Mouse (Mus musculus) forebrain, embryonic 12.5 days (tissue): ENCODE measurements around the gene Adamtsl1. TPM values are rescaled to one million over a fixed set of nuclear protein-coding genes. Genes with fewer than 3 reads are reported as not detected.

ENCODE experiments used
- ATAC-seq: fragments of 200-750 bp; cut with Nextera tagmentation; 2 replicates; pipeline ENCODE4 v1.8.0; 2017; ENCODE audit warnings: moderate TSS enrichment; ENCODE audit not compliant: low FRiP score
- H3K27ac ChIP-seq: fragments of 300-500 bp; sonication (generic); 2 replicates; pipeline ENCODE4 v1.5.1; 2016; ENCODE audit warnings: mild to moderate bottlenecking
- H3K27me3 ChIP-seq: fragments of 300-500 bp; sonication (generic); 2 replicates; pipeline ENCODE4 v1.6.1; 2016; ENCODE audit warnings: mild to moderate bottlenecking
- H3K36me3 ChIP-seq: fragments of 300-500 bp; sonication (generic); replicated peaks from 2 replicates; pipeline ENCODE4 v1.6.1; 2016; ENCODE audit warnings: mild to moderate bottlenecking
- H3K4me1 ChIP-seq: fragments of 300-500 bp; sonication (generic); 2 replicates; pipeline ENCODE4 v1.6.1; 2016
- H3K4me2 ChIP-seq: fragments of 300-500 bp; sonication (generic); 2 replicates; pipeline ENCODE4 v1.6.1; 2016; ENCODE audit warnings: mild to moderate bottlenecking, moderate library complexity
- H3K4me3 ChIP-seq: fragments of 300-500 bp; sonication (generic); replicated peaks from 2 replicates; pipeline ENCODE4 v1.5.1; 2016; ENCODE audit warnings: mild to moderate bottlenecking
- H3K9ac ChIP-seq: fragments of 300-500 bp; sonication (generic); 2 replicates; pipeline ENCODE4 v1.6.1; 2016; ENCODE audit warnings: mild to moderate bottlenecking
- H3K9me3 ChIP-seq: fragments of 300-500 bp; sonication (generic); 2 replicates; pipeline ENCODE4 v1.6.1; 2016
- WGBS: fragments of 180-500 bp; shearing (Covaris S2); methylation state at CpG from one replicate; pipeline ENCODE4 v1.1.7; 2016; 5-methylcytosine and 5-hydroxymethylcytosine counted together
- polyA plus RNA-seq: library from polyadenylated mRNA; unstranded; fragments of >200 nt; fragmentation: Nextera tagmentation; extraction: Ambion mirVana; gene quantifications from 2 replicates; pipeline ENCODE4 v1.2.1, GENCODE M21; 2016

The Adamtsl1 gene
- polyA plus RNA-seq, 1 experiment from 2014 or later = 11.6 TPM

DNA sequence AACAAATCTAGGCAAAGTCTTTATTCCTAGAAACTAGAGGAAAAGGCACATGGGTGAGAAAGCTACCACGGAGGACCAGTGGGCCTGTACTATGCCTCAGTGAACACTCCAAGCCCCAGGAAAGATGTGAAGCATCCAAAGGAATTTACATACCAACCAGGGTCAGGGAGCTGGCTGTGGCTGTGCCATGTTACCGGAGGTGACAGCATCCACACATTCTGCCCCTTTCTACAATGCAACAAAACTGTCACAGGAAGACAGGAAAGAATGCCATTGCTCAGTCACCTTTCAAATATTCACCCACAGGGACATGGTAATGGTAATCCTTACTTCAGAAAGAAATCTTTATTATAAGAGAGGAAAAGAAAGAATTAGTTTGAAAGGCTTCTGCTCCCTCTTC lies 859.2 kb downstream of the Adamtsl1 start:
- no peak overlapping the region for H3K27ac ChIP-seq
- 71% methylated on average over 2 of the region's 2 CpGs for WGBS
- no peak overlapping the region for H3K9ac ChIP-seq
- no peaks in the 10 kb centered on the region for H3K27me3 ChIP-seq
- no peak for ATAC-seq
- H3K4me1 ChIP-seq = no peaks in the 10 kb centered on the region
- no peak overlapping the region for H3K4me3 ChIP-seq
- no peaks in the 10 kb centered on the region for H3K9me3 ChIP-seq
- H3K4me2 ChIP-seq = no peak overlapping the region
- no peaks in the 10 kb centered on the region for H3K36me3 ChIP-seq

DNA sequence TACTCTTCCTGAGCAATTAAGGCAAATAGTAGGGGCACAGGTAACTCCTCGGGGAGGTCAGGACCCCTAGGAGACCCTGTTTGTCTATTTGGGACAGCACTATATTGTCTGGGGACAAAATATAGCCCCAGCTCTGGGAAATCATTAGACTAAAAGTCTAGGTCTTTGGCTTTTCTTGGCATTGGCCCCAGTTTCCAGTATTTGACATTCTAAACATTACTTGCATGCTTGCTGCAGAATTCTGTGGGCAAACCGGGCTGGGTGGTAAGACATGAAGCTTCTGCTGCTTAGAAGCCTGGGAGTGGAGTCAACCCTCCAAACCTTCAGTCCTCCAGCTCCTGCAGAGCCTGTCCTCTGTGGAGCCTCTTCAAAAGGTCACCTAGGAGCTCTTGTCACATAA lies 869.2 kb downstream of the Adamtsl1 start:
- no peak overlapping the region for H3K4me3 ChIP-seq
- no peaks in the 10 kb centered on the region for H3K27me3 ChIP-seq
- no peaks in the 10 kb centered on the region for H3K9me3 ChIP-seq
- no peaks in the 10 kb centered on the region for H3K36me3 ChIP-seq
- no peaks in the 10 kb centered on the region for H3K4me1 ChIP-seq
- no peak overlapping the region for H3K9ac ChIP-seq
- no peak for ATAC-seq
- no peak overlapping the region for H3K4me2 ChIP-seq
- H3K27ac ChIP-seq = no peak overlapping the region
- WGBS = 85% methylated on average over 2 of the region's 2 CpGs

DNA sequence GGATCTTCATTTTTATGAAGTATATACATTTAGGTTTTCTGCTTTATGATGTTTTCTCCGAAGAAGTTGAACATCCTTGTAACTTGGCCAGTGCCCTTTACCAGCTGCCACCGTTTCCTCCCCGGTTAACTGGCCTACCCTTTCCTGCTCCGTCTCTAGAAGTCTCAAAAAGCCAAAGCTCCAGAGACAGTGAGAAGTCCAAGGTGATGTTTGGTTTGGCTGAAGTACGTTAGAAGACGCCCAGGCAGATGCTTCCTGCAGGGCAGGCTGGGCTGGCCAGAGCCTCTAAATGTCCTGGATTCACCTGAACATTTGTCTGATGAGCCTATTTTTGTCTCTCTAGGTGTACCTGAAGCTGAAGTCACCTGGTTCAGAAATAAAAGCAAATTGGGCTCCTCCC lies 871.1 kb downstream of the Adamtsl1 start:
- no peak for ATAC-seq

DNA sequence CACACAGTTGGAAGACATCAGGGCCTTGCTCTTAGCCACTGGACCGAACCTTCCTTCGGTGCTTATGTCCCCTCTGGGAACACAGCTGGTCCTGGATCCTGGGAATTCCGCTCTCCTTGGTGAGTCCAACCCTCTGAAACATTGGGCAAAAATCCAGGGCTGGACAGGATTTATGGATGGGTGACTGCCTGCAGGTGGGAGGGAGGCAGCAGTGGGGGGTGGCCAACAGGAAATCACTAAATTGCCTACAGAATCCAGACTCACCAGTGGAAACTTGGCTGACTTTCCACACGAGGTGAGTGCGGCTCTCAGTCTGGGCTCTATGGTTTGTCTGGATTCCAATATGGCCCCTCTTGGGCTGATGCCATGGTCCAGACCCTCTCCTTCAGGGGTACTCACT lies 874.5 kb downstream of the Adamtsl1 start:
- ATAC-seq = no peak
- no peak overlapping the region for H3K4me3 ChIP-seq
- no peaks in the 10 kb centered on the region for H3K27me3 ChIP-seq
- H3K36me3 ChIP-seq = no peaks in the 10 kb centered on the region
- no peak overlapping the region for H3K9ac ChIP-seq
- WGBS = 86% methylated on average over 5 of the region's 5 CpGs
- H3K4me2 ChIP-seq = no peak overlapping the region
- H3K9me3 ChIP-seq = no peaks in the 10 kb centered on the region
- no peak overlapping the region for H3K27ac ChIP-seq
- no peaks in the 10 kb centered on the region for H3K4me1 ChIP-seq

More for the DNA sequence above, 871.1 kb downstream of the Adamtsl1 start:
- Histone ChIP-seq H3K4me3 (no peak overlapping the region), H3K36me3 (no peaks in the 10 kb centered on the region), H3K9ac (no peak overlapping the region), H3K4me2 (no peak overlapping the region), H3K4me1 (no peaks in the 10 kb centered on the region), H3K27me3 (no peaks in the 10 kb centered on the region), H3K9me3 (no peaks in the 10 kb centered on the region), H3K27ac (no peak overlapping the region)
- WGBS = 93% methylated on average over 6 of the region's 6 CpGs

DNA sequence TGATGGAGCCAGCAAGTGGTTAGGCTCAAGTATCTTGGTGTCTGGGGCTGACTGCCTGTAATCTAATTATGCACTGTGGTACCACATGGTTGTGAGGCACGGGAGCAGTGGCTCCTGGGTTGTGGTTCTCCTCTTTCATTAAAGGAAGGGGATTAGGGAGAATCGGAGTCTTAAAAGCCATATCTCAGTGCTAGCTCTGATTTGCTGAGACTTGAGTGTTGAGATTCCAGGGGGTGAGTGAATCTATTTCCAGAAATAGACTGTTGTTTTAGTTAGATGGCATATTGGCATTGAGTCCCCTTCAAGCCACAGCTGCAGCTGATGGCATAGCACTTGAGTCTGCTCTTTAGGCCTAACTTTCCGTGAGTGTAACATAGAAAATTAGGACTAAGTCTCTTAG lies 877.2 kb downstream of the Adamtsl1 start:
- Histone ChIP-seq H3K36me3 (no peaks in the 10 kb centered on the region), H3K9me3 (no peaks in the 10 kb centered on the region), H3K4me2 (no peak overlapping the region), H3K27me3 (no peaks in the 10 kb centered on the region), H3K4me3 (no peak overlapping the region), H3K9ac (no peak overlapping the region), H3K4me1 (no peaks in the 10 kb centered on the region), H3K27ac (no peak overlapping the region)
- 62% methylated on average over 3 of the region's 3 CpGs for WGBS
- ATAC-seq = no peak

DNA sequence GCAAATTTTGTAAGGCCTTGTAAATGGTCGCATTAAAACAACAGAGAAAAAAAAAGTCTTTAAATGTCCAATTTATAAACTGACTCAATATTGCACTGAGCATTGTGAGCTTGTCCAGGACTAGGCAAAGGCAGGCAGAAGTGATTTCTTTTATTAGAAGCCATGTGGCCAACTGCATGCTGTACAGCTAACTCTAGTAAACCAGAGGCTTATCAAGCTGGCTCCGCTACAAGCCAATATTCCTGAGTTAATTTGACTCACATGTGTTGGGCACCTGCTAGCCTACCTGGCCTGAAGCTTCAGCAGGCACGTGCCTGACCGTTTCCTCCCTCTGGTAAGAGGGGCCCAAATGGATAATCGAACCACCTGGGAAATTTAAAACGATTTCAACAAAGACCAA lies 881.7 kb downstream of the Adamtsl1 start:
- H3K27ac ChIP-seq = no peak overlapping the region
- WGBS = 82% methylated on average over 6 of the region's 6 CpGs
- no peak overlapping the region for H3K4me2 ChIP-seq
- ATAC-seq = no peak
- H3K9ac ChIP-seq = no peak overlapping the region
- no peaks in the 10 kb centered on the region for H3K36me3 ChIP-seq
- no peaks in the 10 kb centered on the region for H3K4me1 ChIP-seq
- H3K27me3 ChIP-seq = no peaks in the 10 kb centered on the region
- no peaks in the 10 kb centered on the region for H3K9me3 ChIP-seq
- no peak overlapping the region for H3K4me3 ChIP-seq

DNA sequence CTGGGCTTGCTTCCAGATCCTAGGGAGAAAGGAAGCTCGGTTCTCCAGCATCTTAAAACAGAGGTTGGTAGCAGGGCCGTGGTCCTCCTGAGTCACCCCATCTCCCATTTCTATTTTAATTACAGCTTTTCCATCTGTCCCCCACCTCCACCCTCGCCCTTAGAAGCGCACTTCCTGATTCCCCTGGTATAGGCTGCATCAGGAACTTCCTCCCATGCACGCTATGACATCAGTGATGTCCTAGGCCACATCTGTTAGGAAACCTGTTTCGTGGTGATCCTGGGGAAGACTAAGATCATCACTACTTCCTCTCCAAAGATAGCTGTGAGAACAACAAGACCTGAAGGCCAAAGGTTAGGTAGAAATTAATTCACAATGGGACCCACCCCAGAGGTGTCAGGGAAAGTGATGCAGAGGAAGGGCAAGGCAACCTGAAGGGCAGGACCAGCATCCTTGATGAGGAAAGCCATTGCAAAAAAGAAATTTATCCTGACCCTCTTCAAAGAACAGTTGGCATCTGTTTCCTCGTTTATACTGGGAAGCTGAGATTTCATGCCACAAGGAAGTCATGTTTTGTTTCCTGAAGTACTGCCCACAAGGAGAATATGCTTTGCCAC lies 882.8 kb downstream of the Adamtsl1 start:
- Histone ChIP-seq H3K4me1 (no peaks in the 10 kb centered on the region), H3K27ac (no peak overlapping the region), H3K27me3 (no peaks in the 10 kb centered on the region), H3K9ac (no peak overlapping the region), H3K4me2 (no peak overlapping the region), H3K4me3 (no peak overlapping the region), H3K36me3 (no peaks in the 10 kb centered on the region), H3K9me3 (no peaks in the 10 kb centered on the region)
- WGBS = 80% methylated on average over 7 of the region's 7 CpGs
- ATAC-seq = no peak

DNA sequence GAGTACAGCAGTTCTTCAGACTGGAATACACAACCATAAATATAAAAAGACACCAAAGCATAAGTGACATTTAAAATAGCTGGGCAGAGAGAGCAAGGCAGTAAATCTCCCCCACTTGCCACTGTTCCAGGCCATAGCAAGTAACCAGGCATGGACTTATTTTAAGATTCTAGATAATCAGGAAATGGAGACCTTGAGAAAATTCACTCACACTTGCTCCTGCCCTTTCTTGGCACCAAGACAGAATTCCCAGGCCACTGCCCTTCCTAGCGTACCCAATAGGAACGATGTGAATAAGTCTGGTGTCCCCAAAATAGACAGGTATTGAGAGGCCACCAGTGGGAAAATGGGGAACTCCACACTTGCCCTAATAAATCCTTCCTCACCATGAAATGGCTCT lies 883.5 kb downstream of the Adamtsl1 start:
- H3K27ac ChIP-seq = no peak overlapping the region
- no peak overlapping the region for H3K9ac ChIP-seq
- no peaks in the 10 kb centered on the region for H3K27me3 ChIP-seq
- H3K4me2 ChIP-seq = no peak overlapping the region
- H3K4me1 ChIP-seq = no peaks in the 10 kb centered on the region
- H3K9me3 ChIP-seq = no peaks in the 10 kb centered on the region
- ATAC-seq = no peak
- 89% methylated on average over 2 of the region's 2 CpGs for WGBS
- H3K4me3 ChIP-seq = no peak overlapping the region
- H3K36me3 ChIP-seq = no peaks in the 10 kb centered on the region

DNA sequence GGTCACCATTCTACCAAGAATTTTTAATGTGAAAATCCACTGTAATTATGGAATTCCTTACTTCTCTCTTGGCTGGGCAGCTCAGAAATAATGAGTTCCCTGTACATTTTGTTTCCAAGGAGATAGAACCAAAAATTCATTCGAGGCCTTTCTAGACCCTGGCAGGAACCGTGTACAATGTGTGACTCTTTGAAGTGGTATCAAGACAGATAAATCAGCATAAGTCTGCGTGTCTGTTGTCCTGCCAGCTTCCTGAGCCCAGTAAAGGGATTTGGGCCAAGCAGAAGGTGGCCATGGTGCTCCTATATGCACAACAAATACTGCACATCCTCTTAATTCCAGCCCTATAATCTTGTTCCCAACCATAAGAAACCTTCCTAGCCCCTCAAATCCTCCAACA lies 887.1 kb downstream of the Adamtsl1 start:
- Histone ChIP-seq H3K4me1 (no peaks in the 10 kb centered on the region), H3K36me3 (no peaks in the 10 kb centered on the region), H3K27ac (no peak overlapping the region), H3K4me3 (no peak overlapping the region), H3K9ac (no peak overlapping the region), H3K4me2 (no peak overlapping the region), H3K27me3 (no peaks in the 10 kb centered on the region), H3K9me3 (no peaks in the 10 kb centered on the region)
- WGBS = 76% methylated on average over 3 of the region's 3 CpGs
- no peak for ATAC-seq

DNA sequence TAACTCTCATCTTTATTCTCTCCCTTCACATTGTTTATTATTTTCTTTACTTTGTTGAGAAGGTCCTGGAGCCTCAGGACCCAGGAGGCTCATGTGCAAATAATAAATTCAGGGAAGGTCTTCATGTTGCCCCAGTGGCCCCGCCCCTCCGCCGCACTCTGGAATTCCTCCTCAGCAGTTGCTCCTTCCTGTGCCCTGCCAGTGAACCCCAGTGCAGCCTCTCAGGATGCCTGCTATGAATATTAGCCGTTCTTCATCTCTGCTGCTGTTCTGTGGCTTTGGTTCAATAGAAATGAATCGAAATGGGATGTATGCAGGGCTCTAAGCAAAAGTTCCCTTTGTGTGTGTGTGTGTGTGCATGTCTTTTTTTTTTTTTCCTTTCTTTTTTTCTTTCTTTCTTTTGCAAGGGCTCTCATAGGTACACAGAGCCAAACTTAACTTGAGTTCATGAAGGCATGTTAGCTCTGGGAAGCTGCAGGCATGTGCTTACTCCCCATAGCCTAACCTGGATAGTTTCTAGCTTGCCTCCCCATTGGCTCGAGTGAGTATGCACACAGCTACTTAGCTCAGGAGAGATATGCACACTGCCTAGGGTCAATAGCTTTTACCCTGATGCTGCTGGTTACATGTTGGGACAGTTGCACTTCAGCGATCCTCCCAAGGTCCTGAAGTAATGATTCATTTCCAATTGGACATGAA lies 892.7 kb downstream of the Adamtsl1 start:
- H3K27me3 ChIP-seq = no peaks in the 10 kb centered on the region
- 79% methylated on average over 7 of the region's 7 CpGs for whole genome bisulfite sequencing
- no peaks in the 10 kb centered on the region for H3K9me3 ChIP-seq
- ATAC-seq = no peak
- no peak overlapping the region for H3K27ac ChIP-seq
- H3K4me2 ChIP-seq = no peak overlapping the region
- no peaks in the 10 kb centered on the region for H3K4me1 ChIP-seq
- H3K9ac ChIP-seq = no peak overlapping the region
- no peaks in the 10 kb centered on the region for H3K36me3 ChIP-seq
- no peak overlapping the region for H3K4me3 ChIP-seq

DNA sequence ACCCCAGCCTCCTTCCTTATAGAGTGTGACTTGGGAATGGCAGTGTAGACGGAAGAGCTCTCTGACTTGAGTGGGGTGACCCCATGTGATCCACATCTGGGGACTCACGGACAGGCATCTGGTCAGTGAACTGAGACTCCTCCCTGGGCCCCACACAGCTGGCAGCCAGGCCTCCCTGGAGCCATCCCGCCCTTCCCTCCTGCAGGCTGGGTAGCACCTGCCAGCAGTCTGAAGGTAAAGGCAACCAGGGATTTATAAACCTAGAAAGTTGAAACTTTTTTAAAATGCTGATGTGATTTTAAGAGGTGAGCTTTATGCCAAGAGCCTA lies 893.2 kb downstream of the Adamtsl1 start:
- Histone ChIP-seq H3K27me3 (no peaks in the 10 kb centered on the region), H3K4me1 (no peaks in the 10 kb centered on the region), H3K4me2 (no peak overlapping the region), H3K36me3 (no peaks in the 10 kb centered on the region), H3K9ac (no peak overlapping the region), H3K4me3 (no peak overlapping the region), H3K9me3 (no peaks in the 10 kb centered on the region), H3K27ac (no peak overlapping the region)
- ATAC-seq = no peak
- 85% methylated on average over 3 of the region's 3 CpGs for WGBS

DNA sequence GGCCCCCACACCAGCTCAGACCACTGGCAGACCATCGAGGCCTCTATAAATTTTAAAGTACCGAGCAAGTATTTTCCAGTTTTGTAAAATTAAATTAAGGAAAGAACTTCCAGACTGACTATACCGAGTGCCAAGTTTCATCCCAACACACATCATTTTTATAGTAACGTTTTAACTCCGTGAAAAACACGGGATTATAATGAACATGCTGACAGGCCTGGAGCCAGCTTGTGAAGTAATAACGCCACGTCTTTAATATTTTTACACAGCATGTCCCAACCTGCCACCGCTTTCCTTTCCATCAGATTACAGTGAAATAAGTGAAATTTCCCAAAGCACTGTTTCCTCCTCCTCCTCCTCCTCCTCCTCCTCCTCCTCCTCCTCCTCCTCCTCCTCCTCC lies 894.4 kb downstream of the Adamtsl1 start:
- Histone ChIP-seq H3K9ac (no peak overlapping the region), H3K9me3 (no peaks in the 10 kb centered on the region), H3K27ac (no peak overlapping the region), H3K4me2 (no peak overlapping the region), H3K4me3 (no peak overlapping the region), H3K4me1 (no peaks in the 10 kb centered on the region), H3K27me3 (no peaks in the 10 kb centered on the region), H3K36me3 (no peaks in the 10 kb centered on the region)
- no peak for ATAC-seq
- 88% methylated on average over 9 of the region's 9 CpGs for WGBS

DNA sequence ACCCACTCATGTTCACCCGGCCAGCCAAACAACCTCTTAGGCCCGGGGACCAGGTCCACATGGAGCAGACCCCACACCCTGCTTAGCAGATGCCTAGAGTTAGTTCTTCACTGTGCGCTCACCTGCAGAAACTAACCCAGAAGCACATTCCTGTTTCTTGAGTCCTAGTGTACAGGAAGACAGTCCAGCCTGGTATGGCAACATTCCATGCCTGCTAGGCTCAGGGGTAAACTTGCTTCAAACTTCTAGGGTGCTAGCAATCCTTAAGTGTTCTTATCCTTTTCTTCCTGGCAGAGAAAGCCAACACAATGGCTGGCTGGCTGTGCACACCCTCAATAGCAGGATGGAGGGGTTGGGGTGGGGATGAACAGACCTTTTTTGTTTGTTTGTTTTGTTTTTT lies 897.0 kb downstream of the Adamtsl1 start:
- no peak overlapping the region for H3K4me2 ChIP-seq
- no peaks in the 10 kb centered on the region for H3K9me3 ChIP-seq
- H3K27ac ChIP-seq = no peak overlapping the region
- no peaks in the 10 kb centered on the region for H3K27me3 ChIP-seq
- no peaks in the 10 kb centered on the region for H3K4me1 ChIP-seq
- no peak overlapping the region for H3K9ac ChIP-seq
- no peak for ATAC-seq
- no peaks in the 10 kb centered on the region for H3K36me3 ChIP-seq
- no peak overlapping the region for H3K4me3 ChIP-seq
- WGBS = 93% methylated on average over 3 of the region's 3 CpGs
